Mouse (Mus musculus) cerebellum, adult 2 months (tissue): ENCODE results near the gene Cpne5.

Source experiments
- CTCF ChIP-seq: fragments of 200-500 bp; IDR thresholded peaks from 2 replicates; pipeline ENCODE4 v1.5.1; 2011; ENCODE audit warnings: low read depth, mild to moderate bottlenecking, control low read depth, low read length, moderate library complexity, borderline replicate concordance; ENCODE audit not compliant: insufficient read depth
- POLR2A ChIP-seq: fragments of 200-500 bp; IDR thresholded peaks from 2 replicates; pipeline ENCODE4 v1.6.1; 2011; ENCODE audit warnings: low read length, control low read depth, borderline replicate concordance; ENCODE audit not compliant: insufficient read depth

- TF ChIP-seq CTCF (no peak), POLR2A (no peak)
Measured at GRCm38 (mm10) chr17:29273156-29273555, 35.2 kb upstream of the Cpne5 start.
